Mouse (Mus musculus) midbrain, embryonic 16.5 days (tissue): Measurements from ENCODE around the gene Cnn2. TPM values are rescaled to one million over a fixed set of nuclear protein-coding genes. Genes with fewer than 3 reads are reported as not detected.

Source experiments
- ATAC-seq: fragments of 200-750 bp; cut with Nextera tagmentation; 2 replicates; pipeline ENCODE4 v1.8.0; 2017; ENCODE audit warnings: moderate TSS enrichment
- H3K27ac ChIP-seq: fragments of 300-500 bp; sonication (generic); 2 replicates; pipeline ENCODE4 v1.5.1; 2014; ENCODE audit warnings: mild to moderate bottlenecking, low read length, mixed read lengths
- H3K27me3 ChIP-seq: fragments of 300-500 bp; sonication (generic); 2 replicates; pipeline ENCODE4 v1.6.1; 2014; ENCODE audit warnings: low read depth, low read length, mixed read lengths; ENCODE audit not compliant: control insufficient read depth, insufficient read depth
- H3K36me3 ChIP-seq: fragments of 300-500 bp; sonication (generic); 2 replicates; pipeline ENCODE4 v1.6.1; 2014; ENCODE audit warnings: mild to moderate bottlenecking, low read length, moderate library complexity, mixed read lengths; ENCODE audit not compliant: control insufficient read depth, insufficient read depth
- H3K4me1 ChIP-seq: fragments of 300-500 bp; sonication (generic); 2 replicates; pipeline ENCODE4 v1.6.1; 2014; ENCODE audit warnings: mild to moderate bottlenecking, low read length, mixed read lengths; ENCODE audit not compliant: control insufficient read depth, insufficient read depth
- H3K4me2 ChIP-seq: fragments of 300-500 bp; sonication (generic); 2 replicates; pipeline ENCODE4 v1.6.1; 2014; ENCODE audit warnings: mild to moderate bottlenecking, low read length, mixed read lengths
- H3K4me3 ChIP-seq: fragments of 300-500 bp; sonication (generic); 2 replicates; pipeline ENCODE4 v1.5.1; 2014; ENCODE audit warnings: low read depth, mild to moderate bottlenecking, low read length, moderate library complexity, mixed read lengths
- H3K9ac ChIP-seq: fragments of 300-500 bp; sonication (generic); 2 replicates; pipeline ENCODE4 v1.6.1; 2014; ENCODE audit warnings: low read depth, low read length, mixed read lengths
- H3K9me3 ChIP-seq: fragments of 300-500 bp; sonication (generic); replicated peaks from 2 replicates; pipeline ENCODE4 v1.6.1; 2014; ENCODE audit warnings: mild to moderate bottlenecking, low read length, mixed read lengths; ENCODE audit not compliant: control insufficient read depth, poor library complexity, severe bottlenecking
- WGBS: fragments of 180-500 bp; shearing (Covaris S2); extraction: QIAGEN DNeasy Blood & Tissue Kit; methylation state at CpG from one replicate; pipeline ENCODE4 v1.1.7; 2014; 5-methylcytosine and 5-hydroxymethylcytosine counted together
- polyA plus RNA-seq: library from polyadenylated mRNA; unstranded; fragments of >200 nt; fragmentation: Nextera tagmentation; extraction: Ambion mirVana; gene quantifications from 2 replicates; pipeline ENCODE4 v1.2.1, GENCODE M21; 2015

Gene Cnn2
- polyA plus RNA-seq, 1 experiment from 2014 or later: 25.7 TPM

DNA sequence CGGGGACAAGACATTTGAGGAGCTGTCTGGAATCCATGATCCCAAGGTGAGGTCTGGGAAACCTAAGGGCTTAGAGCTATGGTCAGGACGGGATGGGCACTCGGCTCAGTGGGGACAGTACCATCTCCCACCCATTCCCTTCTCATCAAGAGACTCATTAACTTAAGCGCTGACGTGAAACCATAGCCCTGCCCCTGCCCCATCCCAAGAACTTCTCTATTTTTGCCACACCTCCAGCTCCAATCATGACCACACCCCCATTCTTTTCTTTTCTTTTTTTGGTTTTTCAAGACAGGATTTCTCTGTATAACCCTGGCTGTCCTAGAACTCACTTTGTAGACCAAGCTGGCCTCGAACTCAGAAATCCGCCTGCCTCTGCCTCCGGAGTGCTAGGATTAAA is 13.7 kb upstream of the Cnn2 start:
- Histone ChIP-seq H3K27me3 (peaks cover 16% of the 10 kb centered on the region), H3K36me3 (peaks cover 43% of the 10 kb centered on the region), H3K4me2 (no peak overlapping the region), H3K4me3 (no peak overlapping the region), H3K9me3 (no peaks in the 10 kb centered on the region), H3K4me1 (0 out of 2 replicates have a peak, but pooled peaks cover 3% of the 10 kb centered on the region), H3K27ac (no peak overlapping the region), H3K9ac (no peak overlapping the region)
- 92% methylated on average over 8 of the region's 8 CpGs for WGBS
- no peak for ATAC-seq

DNA sequence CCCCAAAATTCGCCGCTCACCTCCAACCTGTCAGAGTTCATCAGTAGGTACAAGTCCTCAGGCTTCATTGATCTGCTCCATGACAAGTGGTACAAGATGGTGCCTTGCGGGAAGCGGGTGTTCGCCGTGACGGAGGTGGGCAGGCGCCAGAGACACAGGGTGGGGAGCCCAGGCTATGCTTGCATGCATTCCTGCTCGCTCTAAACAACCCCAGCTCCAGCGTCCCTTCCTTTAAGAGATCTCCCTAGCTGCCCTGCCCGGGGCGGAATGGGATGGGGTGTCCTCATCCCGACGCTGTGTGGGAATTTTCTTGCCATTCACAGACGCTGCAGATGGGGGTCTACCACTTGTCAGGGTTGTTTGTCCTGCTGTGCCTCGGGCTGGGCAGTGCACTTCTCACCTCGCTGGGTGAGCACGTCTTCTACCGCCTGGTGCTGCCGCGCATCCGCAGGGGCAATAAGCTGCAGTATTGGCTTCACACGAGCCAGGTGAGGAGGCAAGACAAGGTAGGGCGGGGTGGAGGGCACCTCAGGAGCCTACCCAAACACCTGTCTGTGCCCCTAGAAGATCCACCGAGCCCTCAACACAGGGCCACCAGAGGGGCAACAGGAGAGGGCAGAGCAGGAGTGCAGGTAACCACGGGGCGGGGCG is 12.2 kb upstream of the Cnn2 start:
- peaks cover 9% of the 10 kb centered on the region for H3K27me3 ChIP-seq
- H3K27ac ChIP-seq: no peak overlapping the region
- H3K4me1 ChIP-seq: 0 out of 2 replicates have a peak, but pooled peaks cover under 1% of the 10 kb centered on the region
- H3K9ac ChIP-seq: no peak overlapping the region
- H3K4me3 ChIP-seq: no peak overlapping the region
- H3K36me3 ChIP-seq: peaks cover 43% of the 10 kb centered on the region
- WGBS: 82% methylated on average over 27 of the region's 28 CpGs
- H3K9me3 ChIP-seq: no peaks in the 10 kb centered on the region
- ATAC-seq: no peak
- H3K4me2 ChIP-seq: no peak overlapping the region

DNA sequence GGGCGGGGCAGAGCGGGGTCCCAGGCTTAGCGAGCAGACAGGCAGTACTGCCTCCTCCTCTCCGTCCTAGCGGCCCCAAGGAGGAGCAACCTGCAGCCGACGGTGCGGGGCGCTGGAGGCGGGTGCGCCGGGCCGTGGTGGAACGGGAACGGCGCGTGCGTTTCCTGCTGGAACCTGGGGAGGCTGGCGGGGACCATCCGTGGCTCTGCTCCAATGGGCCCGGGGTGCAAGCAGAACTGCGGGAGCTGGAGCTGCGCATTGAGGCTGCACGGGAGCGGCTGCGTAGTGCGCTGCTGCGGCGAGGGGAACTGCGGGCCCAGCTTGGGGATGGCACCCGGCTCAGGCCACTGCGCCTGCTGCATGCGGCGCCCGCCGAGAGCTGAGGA is 11.7 kb upstream of the Cnn2 start:
- 74% methylated on average over 35 of the region's 36 CpGs for WGBS
- H3K27ac ChIP-seq: no peak overlapping the region
- peaks cover 4% of the 10 kb centered on the region for H3K27me3 ChIP-seq
- no peaks in the 10 kb centered on the region for H3K9me3 ChIP-seq
- H3K4me1 ChIP-seq: peaks cover 6% of the 10 kb centered on the region
- no peak overlapping the region for H3K9ac ChIP-seq
- no peak overlapping the region for H3K4me2 ChIP-seq
- no peak overlapping the region for H3K4me3 ChIP-seq
- H3K36me3 ChIP-seq: peaks cover 43% of the 10 kb centered on the region
- no peak for ATAC-seq

DNA sequence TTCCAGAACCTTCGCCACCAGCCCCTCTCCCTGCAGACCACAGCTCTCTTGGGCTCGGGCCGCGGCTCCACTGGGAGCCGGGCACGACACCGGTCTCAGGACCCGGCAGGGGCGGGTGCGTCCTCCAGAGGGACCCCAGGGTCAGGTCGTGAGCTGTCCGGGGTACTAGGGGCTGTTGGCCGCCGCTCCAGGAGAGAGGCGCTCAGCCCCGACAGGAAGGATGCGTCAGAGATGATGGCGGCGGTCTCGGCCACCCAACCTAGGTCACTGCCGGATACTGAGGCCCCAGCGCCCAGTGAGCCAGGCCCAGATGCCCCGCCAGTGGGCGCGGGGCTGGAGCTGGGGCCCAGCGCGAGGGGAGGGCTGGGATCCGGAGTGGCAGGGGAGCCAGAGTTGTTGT is 11.1 kb upstream of the Cnn2 start:
- Histone ChIP-seq H3K4me3 (no peak overlapping the region), H3K27me3 (no peaks in the 10 kb centered on the region; the same call in none of the 2 replicates), H3K9ac (no peak overlapping the region), H3K9me3 (no peaks in the 10 kb centered on the region), H3K4me1 (peaks cover 10% of the 10 kb centered on the region), H3K4me2 (no peak overlapping the region), H3K36me3 (peaks cover 43% of the 10 kb centered on the region), H3K27ac (no peak overlapping the region)
- ATAC-seq: no peak
- WGBS: 84% methylated on average over 28 of the region's 28 CpGs

DNA sequence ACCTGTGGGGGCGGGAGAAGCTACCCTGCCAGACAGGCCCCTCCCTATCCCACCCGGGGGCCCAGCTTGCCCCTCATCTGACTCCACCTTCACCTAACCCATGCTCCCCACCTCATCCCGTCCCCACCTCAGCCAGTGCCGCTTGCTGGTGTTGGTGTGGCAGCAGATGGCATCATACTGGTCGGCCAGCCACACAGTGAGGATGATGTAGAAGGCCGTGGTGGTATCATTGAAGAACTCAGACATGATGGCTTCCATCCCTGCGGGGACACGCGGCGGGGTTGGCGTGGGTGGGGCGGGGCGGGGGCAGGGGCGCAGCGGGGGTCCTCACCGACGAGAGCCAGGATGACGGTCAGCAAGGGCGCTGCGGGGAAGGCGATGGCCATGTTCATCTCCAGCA is 10.3 kb upstream of the Cnn2 start:
- ATAC-seq: no peak
- 96% methylated on average over 21 of the region's 21 CpGs for WGBS
- H3K27ac ChIP-seq: no peak overlapping the region
- H3K9ac ChIP-seq: no peak overlapping the region
- H3K4me2 ChIP-seq: no peak overlapping the region
- H3K9me3 ChIP-seq: no peaks in the 10 kb centered on the region
- peaks cover 43% of the 10 kb centered on the region for H3K36me3 ChIP-seq
- no peak overlapping the region for H3K4me3 ChIP-seq
- H3K27me3 ChIP-seq: no peaks in the 10 kb centered on the region; the same call in 1 of the 2 replicates
- H3K4me1 ChIP-seq: peaks cover 18% of the 10 kb centered on the region

DNA sequence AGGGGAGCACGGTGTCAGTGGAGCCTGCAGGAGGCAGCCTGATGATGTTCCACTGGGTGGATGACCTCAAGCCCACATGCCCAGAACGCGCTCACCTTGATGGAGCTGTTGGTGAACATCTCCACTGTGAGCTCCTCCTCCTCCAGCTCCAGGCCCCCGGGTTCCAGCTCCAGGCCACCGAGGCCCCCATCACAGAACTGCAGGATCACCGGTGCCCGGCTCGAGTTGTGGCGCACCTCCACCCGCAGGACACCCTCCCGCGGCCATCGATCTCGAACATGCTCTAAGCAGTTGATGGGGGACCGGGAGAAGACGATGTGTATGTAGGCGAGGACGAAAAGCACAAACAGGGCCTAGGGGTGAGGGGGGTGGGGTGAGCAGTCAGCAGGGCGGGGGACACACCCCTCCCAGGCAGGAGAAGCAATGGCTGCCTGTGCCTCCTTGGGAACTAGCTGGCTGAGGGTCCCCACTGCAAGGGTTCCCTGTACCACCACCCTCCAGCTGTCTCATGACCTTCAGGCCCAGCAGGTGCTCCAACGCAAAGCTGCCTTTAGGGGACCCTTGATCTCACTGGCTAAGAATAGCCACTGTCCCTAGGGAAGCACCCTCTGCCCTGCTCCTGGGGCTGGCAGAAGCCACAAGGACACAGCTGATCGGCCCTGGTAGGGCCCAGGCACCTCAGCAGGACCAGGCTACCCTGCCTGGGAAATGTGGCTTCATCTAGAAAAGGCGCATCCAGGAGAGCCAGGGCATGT is 8.8 kb upstream of the Cnn2 start:
- Histone ChIP-seq H3K4me2 (no peak overlapping the region), H3K4me1 (peaks cover 23% of the 10 kb centered on the region), H3K27me3 (no peaks in the 10 kb centered on the region), H3K4me3 (no peak overlapping the region), H3K27ac (no peak overlapping the region), H3K9ac (no peak overlapping the region), H3K9me3 (no peaks in the 10 kb centered on the region), H3K36me3 (peaks cover 43% of the 10 kb centered on the region)
- WGBS: 91% methylated on average over 21 of the region's 22 CpGs
- ATAC-seq: no peak

DNA sequence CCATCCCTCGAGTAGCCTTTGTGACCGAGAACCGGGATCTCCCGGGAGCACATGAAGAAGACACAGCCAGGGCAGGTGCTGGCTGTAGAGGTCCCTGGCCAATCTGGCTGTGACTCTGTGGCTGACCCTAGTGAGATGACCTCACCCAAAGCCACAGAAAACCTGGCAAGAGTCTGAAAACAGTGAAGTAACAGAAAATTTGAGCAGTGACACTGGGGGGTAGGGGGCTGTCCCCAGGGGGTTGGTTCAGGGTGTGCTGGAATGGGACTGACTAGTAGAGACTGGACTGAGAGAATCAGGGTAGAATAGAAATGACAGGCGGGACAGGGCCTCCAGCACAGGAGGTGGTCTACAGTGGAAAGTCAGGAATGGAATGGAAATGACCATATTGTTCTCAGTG is 5.2 kb upstream of the Cnn2 start:
- H3K9ac ChIP-seq: peak overlapping the region; percentile 88
- H3K4me1 ChIP-seq: peaks cover 37% of the 10 kb centered on the region
- peaks cover 12% of the 10 kb centered on the region for H3K36me3 ChIP-seq
- H3K9me3 ChIP-seq: no peaks in the 10 kb centered on the region
- no peak for ATAC-seq
- WGBS: 76% methylated on average over 5 of the region's 5 CpGs
- peaks cover 5% of the 10 kb centered on the region for H3K27me3 ChIP-seq
- H3K4me3 ChIP-seq: peak overlapping the region; percentile 76
- peak overlapping the region; percentile 95; the same call in 1 of the 2 replicates for H3K27ac ChIP-seq
- peak overlapping the region; percentile 90 for H3K4me2 ChIP-seq

DNA sequence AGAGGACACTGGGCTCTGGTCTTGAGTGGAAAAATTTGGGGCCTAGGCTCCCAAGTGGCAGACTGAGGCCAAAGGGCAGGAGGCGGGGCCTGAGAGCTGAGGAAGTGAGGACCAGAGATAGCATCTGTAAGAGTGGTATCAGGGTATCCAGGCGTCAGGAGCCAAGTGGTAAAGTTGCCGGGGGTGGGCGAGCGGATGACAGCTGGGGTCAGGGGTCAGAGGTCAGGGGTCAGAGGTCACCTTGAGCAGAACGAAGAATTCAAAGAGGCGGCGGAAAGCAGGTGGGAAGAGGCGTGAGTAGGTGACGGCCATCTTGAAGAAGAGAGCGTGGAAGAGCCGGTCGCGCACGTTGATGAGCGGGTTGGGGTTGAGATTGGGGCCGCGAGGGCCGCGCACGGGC is 4.7 kb upstream of the Cnn2 start:
- Histone ChIP-seq H3K4me3 (peak overlapping the region; percentile 76), H3K36me3 (peaks cover 7% of the 10 kb centered on the region), H3K4me2 (peak overlapping the region; percentile 90), H3K27ac (peak overlapping the region; percentile 95), H3K27me3 (peaks cover 9% of the 10 kb centered on the region), H3K9me3 (no peaks in the 10 kb centered on the region), H3K9ac (peak overlapping the region; percentile 88), H3K4me1 (peaks cover 41% of the 10 kb centered on the region)
- 4% methylated on average over 15 of the region's 21 CpGs for WGBS
- peak; percentile 5; the same call in 1 of the 2 replicates for ATAC-seq

DNA sequence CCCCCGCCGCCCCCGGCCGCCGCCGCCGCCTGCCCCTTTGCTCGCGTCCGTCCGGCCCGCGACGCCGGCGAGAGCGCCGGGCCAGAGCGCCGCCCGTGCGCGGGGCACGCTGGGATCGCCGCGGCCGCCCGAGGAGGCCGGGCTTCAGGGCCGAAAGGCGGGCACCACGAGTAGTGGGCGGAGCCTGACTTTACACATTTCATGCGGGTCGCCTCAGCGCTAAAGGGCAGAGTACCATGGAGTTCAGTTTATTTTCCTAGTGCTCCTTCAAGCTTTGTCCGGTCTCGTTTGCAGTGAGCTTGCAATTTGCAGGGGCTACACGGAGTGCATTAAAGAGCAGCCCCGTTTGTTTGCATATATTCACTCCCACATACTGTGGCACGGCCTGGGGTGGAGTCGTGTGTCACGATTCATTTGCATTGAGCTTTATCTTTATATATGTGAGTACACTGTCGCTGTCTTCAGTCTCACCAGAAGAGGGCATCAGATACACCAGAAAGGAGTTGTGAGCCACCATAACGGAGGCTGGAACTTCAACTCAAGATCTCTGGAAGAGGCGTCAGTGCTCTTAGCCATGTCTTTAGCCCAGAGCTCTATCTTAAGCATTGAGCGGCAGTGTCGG is 4.1 kb upstream of the Cnn2 start, which contains the start of gene Tmem259:
TSS of gene Tmem259 (minus strand) at position 136 of the 622 bp plus-strand sequence.
- Histone ChIP-seq H3K4me1 (peaks cover 41% of the 10 kb centered on the region), H3K4me3 (peak within 1 kb of the TSS; percentile 76), H3K9me3 (no peaks in the 10 kb centered on the region), H3K27ac (peak within 1 kb of the TSS; percentile 95), H3K9ac (peak within 1 kb of the TSS; percentile 88), H3K4me2 (peak within 1 kb of the TSS; percentile 90), H3K36me3 (0 out of 2 replicates have a peak, but pooled peaks cover under 1% of the 10 kb centered on the region), H3K27me3 (peaks cover 15% of the 10 kb centered on the region)
- under 1% methylated on average over 49 of the region's 49 CpGs for WGBS
- peak; percentile 83 for ATAC-seq
